Mouse (Mus musculus) heart, postnatal 36 days (tissue): ENCODE measurements around the gene Vwa5b1. TPM values are rescaled to one million over a fixed set of nuclear protein-coding genes. Genes with fewer than 3 reads are reported as not detected.

Source experiments
- DNase-seq, 2 experiments: peaks; one replicate each; pipeline ENCODE4 v3.0.0; 2021 to 2022
- intact Hi-C: fragments of 180-260 bp; cut with DNase I; formaldehyde crosslinking; loops from one replicate; pipeline ENCODE4 v1.15.1; 2025
- total RNA-seq, 2 experiments: library from RNA; stranded (reverse); gene quantifications; 2 replicates each; pipeline ENCODE4 v1.2.3; 2021

Vwa5b1 gene
- total RNA-seq, 2 experiments from 2014 or later, result not detected

GRCm38 (mm10) chr4:138578406-138578805 is 57.3 kb downstream of the Vwa5b1 start:
- intact Hi-C loops, result no loop called here
- no peak for DNase-seq

- intact Hi-C loops, result no loop called here
Observed at GRCm38 (mm10) chr4:138576661-138577060, 59.0 kb downstream of the Vwa5b1 start.

GRCm38 (mm10) chr4:138574800-138575606 is 60.7 kb downstream of the Vwa5b1 start:
- DNase-seq, result no peak
- intact Hi-C loops, result no loop called here

More at GRCm38 (mm10) chr4:138576661-138577060, 59.0 kb downstream of the Vwa5b1 start:
- no peak for DNase-seq

DNA sequence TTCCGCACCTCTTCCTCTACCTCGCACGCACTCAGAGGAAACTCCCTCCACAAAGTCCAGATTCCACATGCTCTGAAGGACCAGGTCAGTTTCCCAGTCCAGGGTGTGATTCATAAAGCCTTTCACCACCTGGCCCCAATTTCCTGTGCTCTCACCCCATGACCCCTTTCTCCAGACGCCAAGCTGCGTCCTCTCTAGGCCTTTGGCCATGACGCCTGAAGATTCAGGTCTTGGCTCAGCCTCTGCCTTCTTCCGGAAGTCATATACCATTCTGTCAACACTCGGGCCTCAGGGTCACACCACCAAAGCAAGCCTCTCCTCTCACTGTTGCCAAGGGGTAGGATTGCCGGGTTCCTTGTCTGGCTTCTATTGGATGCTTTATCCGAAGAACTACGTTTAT is 65.8 kb downstream of the Vwa5b1 start:
- peak; percentile 11 for DNase-seq
- intact Hi-C loops, result no loop called here

DNA sequence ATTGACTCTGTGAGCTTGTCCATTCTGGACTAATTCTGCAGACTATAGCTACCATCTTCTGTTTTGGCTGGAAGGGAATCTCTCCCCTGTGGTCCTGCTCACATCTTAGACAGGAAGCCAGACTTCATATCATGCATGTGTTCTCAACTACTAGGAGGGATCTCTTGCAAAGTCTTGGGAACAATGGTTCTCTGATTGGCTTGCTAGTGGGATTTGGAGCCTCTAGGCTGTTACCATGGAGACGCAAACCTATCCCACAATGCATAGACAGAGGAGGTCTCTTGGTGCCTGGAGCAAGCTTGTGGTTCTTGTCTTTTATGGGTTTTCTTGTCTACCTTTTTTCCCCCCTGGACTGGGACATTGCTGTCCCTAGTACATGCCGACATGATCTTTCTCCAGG is 67.4 kb downstream of the Vwa5b1 start:
- no peak for DNase-seq
- intact Hi-C loops, result no loop called here

DNA sequence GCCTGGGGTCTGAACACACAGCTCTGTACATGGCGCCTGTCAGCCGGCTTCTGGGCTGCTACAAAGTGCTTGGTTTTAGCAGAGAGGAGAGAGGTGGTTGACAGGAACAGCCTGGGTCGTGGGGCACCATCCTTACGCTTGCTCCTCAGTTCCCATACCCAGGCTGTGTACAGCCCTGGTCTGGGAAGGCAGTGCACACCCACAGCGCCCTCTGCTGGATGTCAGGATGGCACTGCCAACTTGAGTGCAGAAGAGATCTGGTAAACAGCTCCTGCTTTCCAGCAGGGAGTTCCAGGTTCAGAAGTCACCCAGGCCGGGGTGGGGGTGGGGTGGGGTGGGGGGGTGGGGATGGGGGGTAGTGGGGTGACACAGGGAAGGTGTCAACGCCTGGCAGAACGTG is 73.7 kb downstream of the Vwa5b1 start:
- peak; percentile 77 to 84 for DNase-seq

GRCm38 (mm10) chr4:138555531-138555930 is 80.2 kb downstream of the Vwa5b1 start:
- intact Hi-C loops, result no loop called here
- peak; percentile 51 to 65 for DNase-seq

More for the DNA sequence above, 73.7 kb downstream of the Vwa5b1 start:
- intact Hi-C loops, result loop anchor here (1.0 to 2.0 kb wide), 3 partner anchors 57 to 139 kb away; no protein-coding TSS in a partner anchor

GRCm38 (mm10) chr4:138554934-138555333 is 80.8 kb downstream of the Vwa5b1 start:
- peak in 1 of 2 experiments; percentile 14 for DNase-seq

DNA sequence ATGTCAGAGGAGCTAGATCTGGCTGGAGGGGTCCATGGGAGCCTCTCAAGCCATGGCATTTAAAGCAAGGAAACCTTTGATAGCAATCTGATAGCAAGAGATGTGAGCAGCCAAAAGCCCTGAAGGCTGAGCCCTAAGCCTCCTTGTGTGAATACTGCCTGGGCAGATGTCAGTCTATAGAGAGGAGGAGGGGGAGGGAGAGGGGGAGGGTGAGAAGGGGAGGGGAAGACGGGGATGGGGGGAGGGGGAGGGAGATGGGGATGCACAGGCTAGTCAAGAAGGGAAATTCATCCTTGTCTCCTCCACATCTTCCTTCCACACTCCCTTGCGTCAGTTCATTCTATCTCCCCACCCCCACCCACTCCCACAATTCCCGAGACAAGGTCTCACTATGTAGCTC is 81.4 kb downstream of the Vwa5b1 start:
- intact Hi-C loops, result no loop called here
- no peak for DNase-seq

More at GRCm38 (mm10) chr4:138554934-138555333, 80.8 kb downstream of the Vwa5b1 start:
- intact Hi-C loops, result no loop called here

GRCm38 (mm10) chr4:138553516-138553933 is 82.2 kb downstream of the Vwa5b1 start:
- intact Hi-C loops, result no loop called here
- no peak for DNase-seq

DNA sequence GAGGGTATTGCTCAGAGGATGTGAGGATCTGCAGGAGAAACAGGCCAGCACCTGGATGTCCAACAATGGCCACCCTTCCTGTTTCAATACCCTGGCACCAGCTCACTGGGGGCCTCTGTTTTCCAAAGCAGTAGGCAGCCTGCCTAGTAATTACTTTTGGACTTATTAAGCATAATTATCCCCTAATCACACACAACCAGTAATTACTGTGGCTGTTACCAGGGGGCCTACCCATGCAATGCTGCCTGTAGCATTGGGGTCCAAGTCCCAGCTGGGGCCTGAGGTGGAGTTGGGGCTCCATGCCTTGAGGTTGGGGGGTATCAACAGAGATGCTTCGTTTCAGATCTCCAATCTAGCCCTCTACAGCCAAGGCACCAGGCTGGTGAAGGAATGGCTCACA is 82.6 kb downstream of the Vwa5b1 start:
- intact Hi-C loops, result no loop called here
- no peak for DNase-seq

GRCm38 (mm10) chr4:138551601-138552000 is 84.1 kb downstream of the Vwa5b1 start:
- no peak for DNase-seq
- intact Hi-C loops, result no loop called here

DNA sequence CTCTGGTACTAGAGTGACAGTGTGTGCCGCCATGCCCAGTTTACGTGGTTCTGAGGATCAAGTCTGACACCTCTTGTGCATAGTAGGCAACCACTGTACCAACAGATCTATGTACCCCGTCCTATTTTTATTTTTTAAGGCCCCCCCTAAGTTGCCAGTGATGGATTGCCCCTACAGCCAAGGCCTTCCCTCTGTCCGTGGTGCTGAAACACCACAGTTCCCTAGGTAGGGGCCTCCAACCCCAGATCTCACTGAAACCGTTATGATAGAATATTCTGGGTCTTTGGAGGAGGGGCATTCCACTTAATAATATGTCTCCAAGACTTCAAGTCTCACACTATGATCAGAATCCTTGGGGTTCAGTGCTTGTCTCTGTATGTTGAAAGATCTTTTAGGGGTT is 85.1 kb downstream of the Vwa5b1 start:
- no peak for DNase-seq
- intact Hi-C loops, result no loop called here

- intact Hi-C loops, result no loop called here
Observed at GRCm38 (mm10) chr4:138548960-138549359, 86.7 kb downstream of the Vwa5b1 start.

DNA sequence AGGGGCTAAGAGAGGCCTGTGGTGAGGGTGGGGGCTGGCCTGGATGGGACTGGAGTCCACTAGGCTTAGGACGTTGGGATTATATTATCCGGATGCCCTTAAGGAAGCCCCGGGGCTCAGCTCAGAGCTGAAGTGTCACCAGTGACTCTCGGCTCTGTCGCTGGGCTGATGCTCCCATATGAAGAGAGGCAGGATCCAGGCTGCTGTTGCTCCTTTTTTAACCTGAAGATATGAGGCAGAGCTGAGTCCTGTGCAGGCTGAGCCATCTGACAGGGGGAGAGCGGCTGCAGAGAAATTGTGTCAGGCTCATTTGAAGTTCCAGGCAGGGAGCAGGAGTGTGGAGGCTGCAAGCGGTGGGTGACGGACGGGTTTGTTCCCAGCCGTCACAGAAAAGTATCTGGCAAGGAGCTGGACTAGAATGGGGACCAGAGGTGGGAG is 87.5 kb downstream of the Vwa5b1 start:
- DNase-seq, result no peak
- intact Hi-C loops, result no loop called here

More at GRCm38 (mm10) chr4:138548960-138549359, 86.7 kb downstream of the Vwa5b1 start:
- DNase-seq, result no peak

- DNase-seq, result no peak
- intact Hi-C loops, result no loop called here
Observed at GRCm38 (mm10) chr4:138547556-138547955, 88.1 kb downstream of the Vwa5b1 start.

DNA sequence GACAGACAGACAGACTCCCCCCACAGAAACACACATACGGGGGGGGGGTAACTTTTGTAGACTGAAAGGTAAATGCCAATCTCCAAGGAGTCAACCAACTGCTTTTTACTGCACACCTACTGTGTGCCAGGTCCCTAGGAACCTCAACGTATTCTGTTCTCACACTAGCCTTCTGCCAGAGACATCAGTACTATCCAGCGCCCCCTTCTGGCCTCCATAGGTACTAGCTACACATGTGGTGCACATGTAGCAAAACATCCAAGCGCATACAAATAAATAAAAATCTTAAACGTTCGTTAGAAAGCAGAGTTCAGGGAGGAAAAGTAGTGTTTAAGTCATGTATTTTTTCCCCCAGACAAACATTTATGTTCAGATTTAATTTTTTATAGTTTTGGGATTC is 88.6 kb downstream of the Vwa5b1 start:
- intact Hi-C loops, result no loop called here
- no peak for DNase-seq

DNA sequence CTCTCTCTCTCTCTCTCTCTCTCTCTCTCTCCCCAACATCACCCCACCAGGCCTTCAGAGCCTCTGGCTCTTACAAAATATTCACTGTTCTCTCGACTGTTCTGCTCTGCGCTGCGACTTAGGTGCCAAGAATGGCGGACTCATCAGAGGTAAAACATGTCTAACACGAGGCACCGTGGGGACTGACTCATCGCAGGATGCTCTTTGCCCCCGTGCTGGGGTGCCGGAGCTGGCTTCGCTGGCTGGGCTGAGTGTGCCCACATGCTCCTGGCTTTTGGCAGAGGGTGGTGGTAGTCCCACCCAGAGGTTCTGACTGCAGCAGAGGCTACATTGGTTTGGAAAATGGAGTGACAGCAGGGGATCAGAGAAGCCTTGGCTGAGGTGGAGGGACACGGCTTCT is 89.4 kb downstream of the Vwa5b1 start:
- intact Hi-C loops, result no loop called here
- DNase-seq, result no peak

DNA sequence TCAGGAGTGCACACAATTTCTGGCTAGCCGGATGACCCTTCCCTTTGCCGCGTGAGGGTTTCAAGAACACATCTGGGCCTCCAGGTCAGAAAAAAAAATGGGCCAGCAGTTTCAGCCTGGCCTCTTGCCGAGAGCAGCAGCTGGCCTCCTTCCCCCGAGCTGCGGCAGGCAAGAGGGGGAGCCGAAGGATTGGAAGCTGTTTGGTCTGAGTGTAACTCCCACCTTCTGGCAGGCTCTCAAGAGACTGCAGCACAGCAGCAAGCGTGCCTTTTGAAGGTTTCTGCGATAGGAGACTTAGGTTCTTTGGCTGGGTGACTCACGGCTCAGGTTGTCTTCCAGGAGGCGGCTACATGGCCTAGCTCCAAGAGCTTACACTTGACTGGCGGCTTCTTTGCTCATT is 92.5 kb downstream of the Vwa5b1 start:
- peak; percentile 52 to 56 for DNase-seq
- intact Hi-C loops, result no loop called here

- no peak for DNase-seq
- intact Hi-C loops, result no loop called here
Observed at GRCm38 (mm10) chr4:138538084-138538449, 97.6 kb downstream of the Vwa5b1 start.

GRCm38 (mm10) chr4:138537210-138538083 is 98.2 kb downstream of the Vwa5b1 start:
- intact Hi-C loops, result no loop called here
- no peak for DNase-seq
